Mouse (Mus musculus): ENCODE data around the gene Vmn1r39.
"Not testable (repeated sequence)": the region's sequence is repeated elsewhere in the genome, so short reads cannot be mapped to it uniquely, and the experiment has no call there.

The Vmn1r39 gene

GRCm38 (mm10) chr6:66810509-66810908, at the start of gene Vmn1r39:
TSS of gene Vmn1r39 (minus strand) at chr6:66810609.
- DNase-seq: no peak

DNA sequence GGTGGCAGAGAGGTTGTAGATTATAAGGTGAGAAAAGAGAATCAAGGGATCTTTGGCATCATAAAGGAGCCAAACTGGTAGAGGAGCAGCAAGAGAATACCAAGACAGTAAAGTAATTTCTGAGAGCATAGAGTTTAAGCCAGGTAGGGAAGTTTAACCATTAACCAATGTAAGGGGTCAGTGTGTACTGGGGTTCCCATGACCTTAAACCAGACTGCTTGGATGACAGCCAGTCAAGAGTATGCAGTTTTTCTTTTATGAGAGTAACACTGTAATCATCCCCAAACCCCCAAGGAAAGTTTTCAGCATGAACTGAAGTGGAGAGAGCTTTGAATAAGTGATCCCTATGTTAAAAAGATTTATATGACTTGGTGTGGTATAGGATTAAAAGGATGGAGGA, 49.0 kb upstream of the Vmn1r39 start:
- DNase-seq: no peak

DNA sequence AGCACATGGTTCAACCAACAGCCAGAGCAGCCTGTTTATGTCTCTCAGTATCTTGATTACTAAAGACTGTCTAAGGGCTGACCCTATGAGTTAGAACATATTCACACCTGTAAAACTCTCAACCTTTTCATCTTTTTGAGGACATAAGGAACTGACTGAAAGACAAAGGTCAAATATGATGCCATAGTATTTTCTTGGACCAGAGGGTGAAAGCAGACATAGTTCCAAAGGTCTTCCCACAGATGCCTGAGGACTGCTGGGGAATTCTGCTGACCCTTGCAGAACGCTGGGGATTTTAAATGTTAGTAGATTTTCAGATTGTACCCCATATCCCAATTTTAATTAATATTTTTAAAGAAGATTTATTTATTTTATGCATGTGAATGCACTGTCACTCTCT, 47.9 kb upstream of the Vmn1r39 start:
- DNase-seq: no peak

- DNase-seq: no peak
Measured at GRCm38 (mm10) chr6:66856236-66856635, 45.8 kb upstream of the Vmn1r39 start.

DNA sequence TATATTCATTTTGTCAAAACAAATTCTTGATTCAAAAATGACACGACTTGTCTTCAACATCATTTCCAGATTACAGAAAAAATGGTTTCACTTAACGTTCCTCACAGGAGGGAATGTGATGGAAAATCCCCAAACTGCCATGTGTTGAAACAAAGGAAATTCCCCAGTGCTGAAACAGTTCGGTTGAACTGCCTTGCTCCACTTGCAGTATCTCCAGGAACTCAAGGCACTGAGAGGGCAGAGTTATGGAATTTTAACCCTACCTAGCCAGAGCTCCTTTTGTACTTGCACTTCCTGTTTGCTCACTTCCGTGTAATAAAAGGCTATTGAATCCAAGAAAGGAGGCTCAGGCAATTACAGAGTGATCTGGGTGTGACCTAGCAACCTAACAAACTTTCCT, 38.5 kb upstream of the Vmn1r39 start:
- DNase-seq: no peak

DNA sequence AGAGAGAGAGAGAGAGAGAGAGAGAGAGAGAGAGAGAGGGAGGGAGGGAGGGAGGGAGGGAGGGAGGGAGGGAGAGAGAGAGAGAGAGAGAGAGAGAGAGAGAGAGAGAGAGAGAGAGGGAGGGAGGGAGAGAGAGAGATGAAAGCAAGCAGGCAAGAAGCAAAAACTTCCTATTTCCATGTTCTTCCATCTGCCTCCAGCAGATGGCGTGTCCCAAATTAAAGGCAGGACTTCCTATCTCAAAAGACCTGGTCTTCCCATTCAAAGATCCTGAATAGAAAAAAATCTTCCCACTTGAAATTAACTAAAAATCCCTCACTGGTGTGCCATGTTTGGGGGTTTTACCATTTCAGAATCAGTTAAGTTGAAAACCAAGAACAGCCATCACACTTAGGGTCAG, 30.2 kb upstream of the Vmn1r39 start:
- not testable (repeated sequence) for DNase-seq

GRCm38 (mm10) chr6:66836932-66837331, 26.5 kb upstream of the Vmn1r39 start:
- no peak for DNase-seq

GRCm38 (mm10) chr6:66806311-66806710, 4.1 kb downstream of the Vmn1r39 start:
- no peak for DNase-seq

DNA sequence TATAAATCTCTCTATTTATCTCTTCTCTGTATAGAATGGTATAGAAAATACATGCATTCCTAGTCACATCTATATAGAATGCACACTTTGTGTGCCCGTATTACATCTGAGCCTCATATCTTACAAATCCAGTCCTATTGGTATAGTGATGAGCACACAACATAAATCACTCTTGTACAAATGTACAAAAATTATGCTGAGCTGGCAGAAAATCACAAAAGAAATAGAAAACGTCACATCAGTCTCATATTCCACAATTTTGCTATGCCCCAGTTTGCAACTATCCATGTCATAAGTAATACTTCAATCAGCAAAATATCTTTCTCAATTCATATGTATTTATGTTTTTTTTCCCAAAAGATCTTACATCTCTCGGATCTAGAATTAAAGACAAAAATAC, 4.7 kb downstream of the Vmn1r39 start:
- no peak for DNase-seq

DNA sequence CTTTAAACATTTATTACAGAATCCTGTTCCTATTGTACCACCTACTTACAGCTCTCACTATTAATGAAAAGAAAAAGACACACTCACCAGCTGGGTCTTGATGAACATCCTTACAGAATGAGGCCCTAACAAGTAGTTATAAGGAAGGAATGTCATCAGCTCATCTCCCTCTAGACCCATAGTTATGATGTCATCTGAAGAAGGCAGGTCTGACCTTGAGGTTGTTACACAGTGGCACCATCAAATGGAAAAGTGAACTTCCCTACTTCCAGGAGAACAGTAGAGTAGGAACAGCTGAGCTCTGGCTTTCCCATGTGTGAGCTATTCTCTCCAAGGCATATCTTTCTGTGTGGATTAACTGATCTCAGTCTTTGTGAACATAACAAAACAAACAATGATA, 27.9 kb downstream of the Vmn1r39 start, which contains the start of gene Vmn1r38:
Gene Vmn1r38 (minus strand): TSS at position 101 of the 400 bp plus-strand sequence.
- DNase-seq: not testable (repeated sequence)
